Mouse (Mus musculus): ENCODE data around the gene Nsun7. TPM values are rescaled to one million over a fixed set of nuclear protein-coding genes. Genes with fewer than 3 reads are reported as not detected.

Gene Nsun7
- polyA plus RNA-seq, 1 experiment from 2014 or later: 2.9 TPM

Other genes starting within 250 kb of the Nsun7 start
- 0.37 and 1.1 TPM in 2 replicates for gene Rbm47, start 86.8 kb upstream of the Nsun7 start, polyA plus RNA-seq (2014; fragmentation: Nextera tagmentation; extraction: Ambion mirVana)